Mouse (Mus musculus): ENCODE data around the gene Afg1l. TPM values are rescaled to one million over a fixed set of nuclear protein-coding genes. Genes with fewer than 3 reads are reported as not detected.

Gene Afg1l
- polyA plus RNA-seq, 1 experiment from 2014 or later: 17.2 TPM

DNA sequence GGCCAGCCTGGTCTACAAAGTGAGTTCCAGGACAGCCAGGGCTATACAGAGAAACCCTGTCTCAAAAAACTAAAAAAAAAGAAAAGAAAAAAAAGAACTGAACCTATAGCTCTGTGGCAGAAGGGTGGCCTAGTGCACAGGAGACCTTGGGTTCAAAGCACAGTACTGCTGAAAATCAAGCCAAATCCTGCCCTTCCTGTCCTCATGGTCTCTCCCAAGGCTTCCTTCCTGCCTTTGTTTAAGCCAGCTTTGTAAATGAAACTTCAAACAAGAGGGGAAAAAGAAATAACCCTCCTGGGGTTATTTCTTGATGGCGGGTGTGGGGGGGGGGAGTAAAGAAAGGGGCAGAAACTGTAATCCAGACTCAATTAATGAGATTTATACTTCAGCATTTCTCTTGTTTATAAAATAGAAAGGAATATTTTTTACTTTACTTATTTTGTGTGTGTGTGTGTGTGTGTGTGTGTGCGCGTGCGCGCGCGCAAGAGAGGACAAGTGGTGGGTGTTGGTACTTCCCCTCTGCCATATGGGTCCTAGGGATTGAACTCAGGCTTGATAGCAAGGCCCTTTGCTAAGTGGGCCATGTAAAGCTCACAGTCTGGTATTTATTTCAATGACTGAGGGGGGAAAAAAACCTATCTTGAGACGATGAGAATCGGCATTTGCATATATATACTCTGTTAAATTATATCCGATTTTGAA, 1.4 kb downstream of the Afg1l start:
- Histone ChIP-seq H3K4me2 (peak overlapping the region; percentile 89), H3K36me3 (peaks cover 8% of the 10 kb centered on the region), H3K27ac (peak overlapping the region; percentile 98), H3K4me3 (peak overlapping the region; percentile 77; the same call in 1 of the 2 replicates), H3K9me3 (replicated peaks) (no peaks in the 10 kb centered on the region), H3K9ac (no peak overlapping the region), H3K4me1 (replicated peaks) (peaks cover 16% of the 10 kb centered on the region), H3K27me3 (no peaks in the 10 kb centered on the region)
- ATAC-seq (replicated peaks; ENCODE audit: insufficient number of reproducible peaks, insufficient read depth, low FRiP score, low read depth): no peak
- WGBS: 90% methylated on average over 10 of the region's 10 CpGs

DNA sequence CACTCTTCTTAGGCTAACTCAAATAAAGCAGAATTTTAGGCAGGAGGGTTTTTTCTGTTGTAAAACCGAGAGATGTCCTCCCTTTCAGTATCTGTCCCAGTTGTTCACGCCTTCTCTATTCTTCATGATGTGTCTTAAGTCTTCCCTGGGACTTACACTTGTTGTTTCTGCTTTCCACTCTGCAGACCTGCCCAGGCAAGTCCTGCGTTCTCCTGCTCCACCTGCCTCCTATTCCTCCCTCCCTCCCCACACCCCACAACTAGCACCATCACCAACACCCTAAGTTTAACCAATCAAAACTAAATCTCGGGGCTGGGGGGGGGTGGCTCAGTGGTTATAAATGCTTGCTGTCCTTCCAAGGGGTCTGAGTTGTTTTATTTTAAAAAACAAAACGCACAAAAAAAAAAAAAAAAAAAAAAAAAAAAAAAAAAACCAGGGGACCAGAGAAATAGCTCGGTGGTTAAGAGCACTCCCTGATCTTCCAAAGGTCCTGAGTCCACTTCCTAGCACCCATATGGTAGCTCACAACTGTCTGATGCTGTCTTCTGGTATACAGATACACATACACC, 3.3 kb downstream of the Afg1l start:
- H3K9me3 ChIP-seq (replicated peaks): no peaks in the 10 kb centered on the region
- 76% methylated on average over 6 of the region's 6 CpGs for WGBS
- H3K4me2 ChIP-seq: no peak overlapping the region
- peaks cover 12% of the 10 kb centered on the region for H3K36me3 ChIP-seq
- H3K27ac ChIP-seq: no peak overlapping the region
- H3K4me1 ChIP-seq (replicated peaks): peaks cover 16% of the 10 kb centered on the region
- no peak overlapping the region for H3K9ac ChIP-seq
- H3K4me3 ChIP-seq: no peak overlapping the region
- no peaks in the 10 kb centered on the region for H3K27me3 ChIP-seq
- ATAC-seq (replicated peaks; ENCODE audit: insufficient number of reproducible peaks, insufficient read depth, low FRiP score, low read depth): no peak

DNA sequence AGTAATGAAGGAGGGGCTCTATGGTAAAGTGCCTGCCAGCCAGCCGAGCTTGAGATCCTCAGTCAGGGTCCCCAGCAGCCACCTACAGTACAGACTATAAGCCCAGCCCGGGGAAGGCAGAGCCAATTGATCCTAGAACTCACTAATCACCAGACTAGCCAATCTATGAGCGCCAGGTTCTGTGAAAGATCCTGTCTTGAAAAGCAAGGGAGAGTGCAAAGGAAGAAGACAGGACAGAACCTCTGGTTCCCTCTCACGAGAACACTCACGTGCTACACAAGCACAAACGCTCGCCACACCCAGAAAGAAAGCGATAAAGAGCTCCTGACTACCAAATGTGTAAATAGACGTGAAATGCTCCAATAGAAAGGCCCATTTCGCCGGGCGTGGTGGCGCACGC, 13.6 kb downstream of the Afg1l start:
- no peak overlapping the region for H3K4me3 ChIP-seq
- ATAC-seq (replicated peaks; ENCODE audit: insufficient number of reproducible peaks, insufficient read depth, low FRiP score, low read depth): no peak
- H3K4me2 ChIP-seq: no peak overlapping the region
- H3K9ac ChIP-seq: no peak overlapping the region
- peak overlapping the region; percentile 69 for H3K27ac ChIP-seq
- peaks cover 1% of the 10 kb centered on the region for H3K36me3 ChIP-seq
- H3K27me3 ChIP-seq: no peaks in the 10 kb centered on the region
- no peaks in the 10 kb centered on the region for H3K9me3 ChIP-seq (replicated peaks)
- peaks cover 14% of the 10 kb centered on the region for H3K4me1 ChIP-seq (replicated peaks)
- WGBS: 75% methylated on average over 14 of the region's 14 CpGs

DNA sequence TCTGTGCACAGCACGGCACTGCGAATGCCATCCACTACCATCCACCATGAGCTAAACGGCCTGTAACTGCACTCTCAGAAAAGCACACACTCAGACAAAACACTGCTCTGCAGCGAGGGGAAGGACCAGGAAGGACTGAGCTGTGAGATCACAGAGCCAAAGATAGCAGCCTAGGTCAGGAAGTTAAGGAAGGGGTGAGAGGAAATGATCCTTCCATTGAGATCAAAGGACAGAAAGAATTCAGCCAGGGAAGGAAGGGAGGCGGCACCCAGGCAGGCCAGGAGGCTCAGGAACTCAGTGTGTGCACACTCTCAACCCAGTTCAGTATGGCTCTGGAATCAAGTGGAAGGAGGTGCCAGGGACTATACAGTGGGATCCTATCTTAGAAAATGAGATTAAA, 14.1 kb downstream of the Afg1l start:
- peaks cover 7% of the 10 kb centered on the region for H3K36me3 ChIP-seq
- H3K9ac ChIP-seq: no peak overlapping the region
- peak overlapping the region; percentile 69 for H3K27ac ChIP-seq
- peaks cover 14% of the 10 kb centered on the region for H3K4me1 ChIP-seq (replicated peaks)
- 18% methylated on average over 5 of the region's 5 CpGs for WGBS
- no peaks in the 10 kb centered on the region for H3K9me3 ChIP-seq (replicated peaks)
- no peak overlapping the region for H3K4me3 ChIP-seq
- ATAC-seq (replicated peaks; ENCODE audit: insufficient number of reproducible peaks, insufficient read depth, low FRiP score, low read depth): peak; percentile 90
- no peak overlapping the region for H3K4me2 ChIP-seq
- no peaks in the 10 kb centered on the region for H3K27me3 ChIP-seq

DNA sequence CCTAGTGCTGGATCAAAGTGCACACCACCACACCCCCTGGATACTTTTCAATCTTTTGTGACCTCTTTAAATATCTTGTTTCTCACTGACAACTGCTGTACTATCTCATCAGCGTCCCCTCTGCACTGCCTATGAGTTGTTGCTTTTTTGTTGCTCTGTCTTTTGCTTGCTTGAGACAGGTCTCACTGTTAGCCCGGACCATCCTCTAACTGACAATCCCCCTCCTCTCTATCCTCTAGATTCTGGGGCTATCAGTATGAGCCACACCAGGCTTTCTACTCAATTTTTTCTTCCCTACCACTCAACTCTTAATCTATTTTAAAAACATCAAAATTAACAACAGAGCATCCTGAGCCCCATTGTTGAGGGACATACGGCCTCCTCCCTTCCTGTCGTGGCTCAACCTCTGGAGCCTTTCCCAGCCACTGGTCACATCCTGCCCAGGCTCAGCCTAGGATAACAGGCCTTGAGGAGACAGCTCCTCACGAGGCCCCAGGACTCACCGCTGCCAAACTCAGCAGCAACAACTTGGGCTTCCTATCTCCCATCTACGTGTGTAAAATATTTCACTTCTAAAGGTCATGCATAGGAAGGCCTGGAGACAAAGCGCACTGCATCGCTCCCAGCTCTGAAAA, 20.7 kb downstream of the Afg1l start:
- Histone ChIP-seq H3K36me3 (peaks cover 11% of the 10 kb centered on the region), H3K4me1 (replicated peaks) (peaks cover 19% of the 10 kb centered on the region), H3K9ac (no peak overlapping the region), H3K9me3 (replicated peaks) (no peaks in the 10 kb centered on the region), H3K4me2 (no peak overlapping the region), H3K4me3 (no peak overlapping the region), H3K27ac (peak overlapping the region; percentile 80), H3K27me3 (no peaks in the 10 kb centered on the region)
- 41% methylated on average over 9 of the region's 9 CpGs for WGBS
- ATAC-seq (replicated peaks; ENCODE audit: insufficient number of reproducible peaks, insufficient read depth, low FRiP score, low read depth): peak; percentile 83

DNA sequence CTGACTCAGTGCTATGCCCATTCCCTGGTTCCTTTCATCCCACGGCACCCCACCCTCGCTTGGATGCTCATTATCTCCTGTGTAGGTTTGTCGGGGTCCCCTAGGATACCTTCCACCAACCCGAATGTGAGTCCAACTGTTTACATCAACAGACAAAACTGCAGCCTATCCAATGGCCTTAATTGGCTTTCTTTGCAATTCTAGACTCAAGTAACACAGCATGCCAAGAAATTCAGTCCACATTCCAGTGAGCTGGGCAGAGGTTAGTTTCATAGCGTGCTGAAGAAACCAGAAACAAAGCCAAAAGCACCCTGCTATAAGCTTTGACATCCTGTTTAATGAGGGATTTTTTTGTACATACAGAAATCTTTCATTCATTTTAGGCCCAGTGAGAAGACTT, 22.4 kb downstream of the Afg1l start:
- Histone ChIP-seq H3K4me2 (no peak overlapping the region), H3K4me1 (replicated peaks) (peaks cover 19% of the 10 kb centered on the region), H3K4me3 (no peak overlapping the region), H3K9ac (no peak overlapping the region), H3K27ac (peak overlapping the region; percentile 80; the same call in 1 of the 2 replicates), H3K36me3 (peaks cover 11% of the 10 kb centered on the region), H3K27me3 (no peaks in the 10 kb centered on the region), H3K9me3 (replicated peaks) (no peaks in the 10 kb centered on the region)
- WGBS: 70% methylated on average over 5 of the region's 5 CpGs
- ATAC-seq (replicated peaks; ENCODE audit: insufficient number of reproducible peaks, insufficient read depth, low FRiP score, low read depth): no peak

DNA sequence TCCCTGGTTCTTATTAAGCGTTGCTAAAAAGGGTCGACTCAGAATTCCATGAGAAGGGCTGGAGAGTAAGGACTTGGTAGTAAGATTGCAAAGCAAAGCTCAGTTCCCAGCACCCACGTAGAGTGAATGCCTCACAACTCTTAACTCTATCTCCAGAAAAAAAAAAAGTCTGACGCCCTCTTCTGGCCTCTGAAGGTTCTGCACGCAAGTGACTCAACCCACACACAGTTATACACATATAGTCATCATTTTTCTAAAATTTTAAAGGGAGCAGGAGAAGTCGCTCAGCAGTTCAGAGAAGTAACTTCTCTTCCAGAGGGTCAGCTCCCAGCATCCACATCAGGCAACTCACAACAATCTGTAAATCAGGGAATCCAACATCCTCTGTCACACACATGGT, 23.7 kb downstream of the Afg1l start:
- Histone ChIP-seq H3K27ac (no peak overlapping the region), H3K4me3 (no peak overlapping the region), H3K27me3 (no peaks in the 10 kb centered on the region), H3K9me3 (replicated peaks) (no peaks in the 10 kb centered on the region), H3K36me3 (peaks cover 9% of the 10 kb centered on the region), H3K4me2 (no peak overlapping the region), H3K4me1 (replicated peaks) (peaks cover 19% of the 10 kb centered on the region), H3K9ac (no peak overlapping the region)
- WGBS: 69% methylated on average over 6 of the region's 6 CpGs
- ATAC-seq (replicated peaks; ENCODE audit: insufficient number of reproducible peaks, insufficient read depth, low FRiP score, low read depth): no peak

DNA sequence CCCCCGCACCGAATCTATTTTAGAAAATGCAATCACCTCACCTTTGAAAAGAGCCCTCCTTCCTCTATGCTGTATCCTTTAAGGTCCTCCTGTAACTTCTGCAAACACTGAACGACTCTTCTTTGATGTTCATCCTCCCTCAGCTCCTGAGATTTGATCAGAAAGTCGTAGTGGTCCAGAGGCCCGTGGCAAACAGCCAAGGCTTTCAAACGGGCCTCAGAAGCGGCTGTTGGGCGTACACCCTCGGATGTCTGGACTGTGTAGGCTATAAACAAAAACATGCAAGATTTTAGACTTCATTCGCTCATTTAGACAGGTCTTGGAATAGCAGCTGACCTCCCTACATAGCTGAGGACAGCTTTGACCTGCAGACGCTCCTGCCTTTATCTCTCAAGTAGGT, 24.1 kb downstream of the Afg1l start:
- no peak for ATAC-seq (replicated peaks; ENCODE audit: insufficient number of reproducible peaks, insufficient read depth, low FRiP score, low read depth)
- Histone ChIP-seq H3K9ac (no peak overlapping the region), H3K36me3 (peaks cover 4% of the 10 kb centered on the region; the same call in 1 of the 2 replicates), H3K4me1 (replicated peaks) (peaks cover 20% of the 10 kb centered on the region), H3K27ac (no peak overlapping the region), H3K9me3 (replicated peaks) (no peaks in the 10 kb centered on the region), H3K27me3 (no peaks in the 10 kb centered on the region), H3K4me2 (no peak overlapping the region), H3K4me3 (no peak overlapping the region)
- 45% methylated on average over 11 of the region's 11 CpGs for WGBS

DNA sequence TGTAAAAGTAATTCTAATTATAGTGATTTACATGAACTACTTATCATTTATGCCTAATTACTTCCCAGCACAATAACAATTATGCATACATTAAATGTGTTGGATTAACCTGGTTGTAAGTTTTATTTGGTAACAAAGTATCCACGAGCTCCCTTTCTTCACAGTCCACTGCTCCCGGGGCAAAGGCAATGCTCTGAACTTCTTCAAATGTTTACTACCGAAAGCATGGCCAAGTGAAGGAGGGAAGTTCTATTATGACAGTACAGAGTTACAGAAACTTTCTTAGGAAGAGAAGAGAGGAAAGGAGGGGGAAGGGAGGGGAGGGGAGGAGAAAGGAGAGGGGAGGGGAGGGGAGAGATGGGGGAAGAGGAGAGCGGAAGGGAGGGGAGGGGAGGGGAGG, 28.7 kb downstream of the Afg1l start:
- ATAC-seq (replicated peaks; ENCODE audit: insufficient number of reproducible peaks, insufficient read depth, low FRiP score, low read depth): no peak
- no peak overlapping the region for H3K27ac ChIP-seq
- no peak overlapping the region for H3K9ac ChIP-seq
- H3K4me3 ChIP-seq: no peak overlapping the region
- H3K36me3 ChIP-seq: 0 out of 2 replicates have a peak, but pooled peaks cover 3% of the 10 kb centered on the region
- no peaks in the 10 kb centered on the region for H3K27me3 ChIP-seq
- no peaks in the 10 kb centered on the region for H3K9me3 ChIP-seq (replicated peaks)
- no peak overlapping the region for H3K4me2 ChIP-seq
- 74% methylated on average over 3 of the region's 4 CpGs for WGBS
- H3K4me1 ChIP-seq (replicated peaks): peaks cover 12% of the 10 kb centered on the region

DNA sequence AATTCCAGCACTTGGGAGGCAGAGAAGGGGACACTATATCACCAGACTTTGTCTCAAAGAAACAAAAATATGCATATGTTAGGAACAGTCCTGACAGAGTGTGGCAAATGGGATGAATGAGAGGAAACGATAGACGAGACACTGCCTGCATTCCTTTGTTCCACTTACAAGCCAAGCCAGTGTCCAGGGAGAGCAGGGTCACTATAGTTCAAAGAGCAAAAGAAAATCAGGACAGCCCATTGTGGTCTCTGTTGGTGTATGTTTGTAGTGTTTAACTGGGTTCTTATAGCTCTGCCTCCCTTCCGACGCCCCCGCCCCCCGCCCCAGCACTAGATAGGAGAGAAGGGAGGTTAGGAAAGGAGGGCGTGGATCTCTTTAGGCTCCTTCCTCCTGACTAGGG, 30.0 kb downstream of the Afg1l start:
- Histone ChIP-seq H3K27me3 (no peaks in the 10 kb centered on the region), H3K9ac (no peak overlapping the region), H3K4me1 (replicated peaks) (peaks cover 9% of the 10 kb centered on the region), H3K27ac (peak overlapping the region; percentile 13; the same call in 1 of the 2 replicates), H3K4me2 (no peak overlapping the region), H3K36me3 (0 out of 2 replicates have a peak, but pooled peaks cover 2% of the 10 kb centered on the region), H3K9me3 (replicated peaks) (no peaks in the 10 kb centered on the region), H3K4me3 (no peak overlapping the region)
- ATAC-seq (replicated peaks; ENCODE audit: insufficient number of reproducible peaks, insufficient read depth, low FRiP score, low read depth): no peak
- WGBS: 50% methylated on average over 7 of the region's 7 CpGs

DNA sequence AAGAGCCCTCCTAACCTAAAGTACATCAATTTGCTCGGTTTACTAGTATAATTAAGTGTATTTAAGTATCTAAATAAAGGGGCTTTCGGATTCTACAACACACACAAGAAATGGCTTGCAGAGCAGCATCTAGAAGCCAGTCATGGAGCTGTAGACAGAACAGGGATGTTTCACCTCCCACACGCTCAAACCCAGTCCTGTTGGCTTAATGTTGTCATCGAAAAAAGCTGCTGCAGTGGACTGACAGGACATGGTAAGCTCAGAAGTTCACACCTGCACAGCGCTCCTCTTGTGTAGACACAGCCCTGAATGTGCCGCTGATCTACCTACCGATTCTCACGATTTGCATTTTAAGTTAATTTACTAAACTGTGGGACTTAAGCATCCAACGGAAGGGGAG, 32.2 kb downstream of the Afg1l start:
- Histone ChIP-seq H3K9ac (no peak overlapping the region), H3K9me3 (replicated peaks) (no peaks in the 10 kb centered on the region), H3K27me3 (no peaks in the 10 kb centered on the region), H3K4me1 (replicated peaks) (peaks cover 9% of the 10 kb centered on the region), H3K36me3 (no peaks in the 10 kb centered on the region), H3K4me2 (no peak overlapping the region), H3K4me3 (no peak overlapping the region), H3K27ac (no peak overlapping the region)
- WGBS: 55% methylated on average over 9 of the region's 9 CpGs
- no peak for ATAC-seq (replicated peaks; ENCODE audit: insufficient number of reproducible peaks, insufficient read depth, low FRiP score, low read depth)
